Mouse (Mus musculus) urinary bladder, postnatal 14 days (tissue): Measurements from ENCODE around the gene Gm11020.
"Not testable (repeated sequence)": the region's sequence is repeated elsewhere in the genome, so short reads cannot be mapped to it uniquely, and the experiment has no call there.

Experiments
- DNase-seq: peaks from one replicate; pipeline ENCODE4 v3.0.0; 2021; ENCODE audit warnings: low spot score

Gene Gm11020

GRCm38 (mm10) chr8:104321267-104321666 lies at the start of gene Gm11020:
Gene Gm11020, plus strand, starts transcription at chr8:104321567.
- not testable (repeated sequence) for DNase-seq

- DNase-seq = not testable (repeated sequence)
Observed at GRCm38 (mm10) chr8:104293081-104293480, 28.3 kb upstream of the Gm11020 start, which contains the start of gene Cmtm2a. Gene Cmtm2a, minus strand, starts transcription at chr8:104293181.

- no peak for DNase-seq
Observed at GRCm38 (mm10) chr8:104294396-104294795, 27.0 kb upstream of the Gm11020 start.

GRCm38 (mm10) chr8:104301577-104301976 lies 19.8 kb upstream of the Gm11020 start:
- not testable (repeated sequence) for DNase-seq

GRCm38 (mm10) chr8:104302536-104302935 lies 18.8 kb upstream of the Gm11020 start:
- DNase-seq = not testable (repeated sequence)

GRCm38 (mm10) chr8:104304962-104305361 lies 16.4 kb upstream of the Gm11020 start:
- no peak for DNase-seq

GRCm38 (mm10) chr8:104308341-104308740 lies 13.0 kb upstream of the Gm11020 start:
- DNase-seq = not testable (repeated sequence)

- DNase-seq = not testable (repeated sequence)
Observed at GRCm38 (mm10) chr8:104309441-104310155, 11.8 kb upstream of the Gm11020 start, which contains the start of the genes Gm45711 and Cmtm1. Gene Gm45711, minus strand, starts transcription at chr8:104310081. Gene Cmtm1, minus strand, starts transcription at chr8:104310145.

GRCm38 (mm10) chr8:104312023-104312422 lies 9.3 kb upstream of the Gm11020 start:
- DNase-seq = not testable (repeated sequence)

- DNase-seq = no peak
Observed at GRCm38 (mm10) chr8:104313311-104313710, 8.1 kb upstream of the Gm11020 start.

- not testable (repeated sequence) for DNase-seq
Observed at GRCm38 (mm10) chr8:104321930-104322329, 563 bp downstream of the Gm11020 start, which contains the start of gene Cmtm2b. Gene Cmtm2b, plus strand, starts transcription at chr8:104322230.

GRCm38 (mm10) chr8:104332665-104333631 lies 11.6 kb downstream of the Gm11020 start:
- no peak for DNase-seq

- DNase-seq = no peak
Observed at GRCm38 (mm10) chr8:104333786-104334185, 12.4 kb downstream of the Gm11020 start.

GRCm38 (mm10) chr8:104334196-104334595 lies 12.8 kb downstream of the Gm11020 start:
- DNase-seq = no peak

- DNase-seq = no peak
Observed at GRCm38 (mm10) chr8:104336806-104337205, 15.4 kb downstream of the Gm11020 start.

- DNase-seq = no peak
Observed at GRCm38 (mm10) chr8:104337890-104338289, 16.5 kb downstream of the Gm11020 start.

GRCm38 (mm10) chr8:104339229-104339982 lies 18.0 kb downstream of the Gm11020 start, which contains the start of gene Cmtm3:
Gene Cmtm3, plus strand, starts transcription at chr8:104339410.
- no peak for DNase-seq

- DNase-seq = no peak
Observed at GRCm38 (mm10) chr8:104339983-104340232, 18.5 kb downstream of the Gm11020 start.

GRCm38 (mm10) chr8:104340233-104341105 lies 19.1 kb downstream of the Gm11020 start:
- peak; percentile 79 for DNase-seq

GRCm38 (mm10) chr8:104341106-104341561 lies 19.8 kb downstream of the Gm11020 start:
- DNase-seq = peak; percentile 78

GRCm38 (mm10) chr8:104341678-104342077 lies 20.3 kb downstream of the Gm11020 start:
- DNase-seq = no peak
